Mouse (Mus musculus): ENCODE measurements around the gene Defb13. TPM values are rescaled to one million over a fixed set of nuclear protein-coding genes. Genes with fewer than 3 reads are reported as not detected.

The Defb13 gene
- not detected for polyA plus RNA-seq (2017; shearing (Covaris generic))

GRCm38 (mm10) chr8:21946462-21946861, at the start of gene Defb13:
Defb13 (plus strand) TSS chr8:21946762.

GRCm38 (mm10) chr8:21906290-21906689, 40.3 kb upstream of the Defb13 start, which contains the start of gene Defb11:
Defb11 (minus strand) TSS chr8:21906412.

GRCm38 (mm10) chr8:21932610-21933009, 14.0 kb upstream of the Defb13 start, which contains the start of gene Defb15:
Defb15 (minus strand) TSS chr8:21932710.

GRCm38 (mm10) chr8:21938052-21938451, 8.5 kb upstream of the Defb13 start, which contains the start of gene Defb35:
Defb35 (plus strand) TSS chr8:21938352.

GRCm38 (mm10) chr8:21958414-21958813, 11.9 kb downstream of the Defb13 start, which contains the start of gene Fam90a1a:
Fam90a1a (plus strand) TSS chr8:21958714.

GRCm38 (mm10) chr8:21969475-21969874, 22.9 kb downstream of the Defb13 start, which contains the start of gene Ccdc70:
Ccdc70 (plus strand) TSS chr8:21969775.

Other genes starting within 250 kb of the Defb13 start
- gene AY761184, start 243.1 kb upstream of the Defb13 start, polyA plus RNA-seq (2017; shearing (Covaris generic)) = not detected
- gene Defa24, start 212.3 kb upstream of the Defb13 start, polyA plus RNA-seq (2017; shearing (Covaris generic)) = not detected
- not detected for gene Defb50, start 123.2 kb upstream of the Defb13 start, polyA plus RNA-seq (2017; shearing (Covaris generic))
- not detected for gene Defb2, start 106.8 kb upstream of the Defb13 start, polyA plus RNA-seq (2017; shearing (Covaris generic))
- gene Defb10, start 87.9 kb upstream of the Defb13 start, polyA plus RNA-seq (2017; shearing (Covaris generic)) = not detected
- not detected for gene Defb9, start 61.3 kb upstream of the Defb13 start, polyA plus RNA-seq (2017; shearing (Covaris generic))
- gene Defb11, start 40.4 kb upstream of the Defb13 start, polyA plus RNA-seq (2017; shearing (Covaris generic)) = not detected
- not detected for gene Defb15, start 14.1 kb upstream of the Defb13 start, polyA plus RNA-seq (2017; shearing (Covaris generic))
- not detected for gene Defb35, start 8.4 kb upstream of the Defb13 start, polyA plus RNA-seq (2017; shearing (Covaris generic))
- not detected for gene Fam90a1a, start 12.0 kb downstream of the Defb13 start, polyA plus RNA-seq (2017; shearing (Covaris generic))
- not detected for gene Ccdc70, start 23.0 kb downstream of the Defb13 start, polyA plus RNA-seq (2017; shearing (Covaris generic))
- 0.20 TPM for gene Atp7b, start 113.5 kb downstream of the Defb13 start, polyA plus RNA-seq (2017; shearing (Covaris generic))
- 13.0 TPM for gene Alg11, start 114.0 kb downstream of the Defb13 start, polyA plus RNA-seq (2017; shearing (Covaris generic))
- gene Nek5, start 178.3 kb downstream of the Defb13 start, polyA plus RNA-seq (2017; shearing (Covaris generic)) = 0.12 TPM
- gene Nek3, start 219.7 kb downstream of the Defb13 start, polyA plus RNA-seq (2017; shearing (Covaris generic)) = 8.1 TPM
- gene Ckap2, start 239.1 kb downstream of the Defb13 start, polyA plus RNA-seq (2017; shearing (Covaris generic)) = 3.0 TPM
- gene Vps36, start 246.0 kb downstream of the Defb13 start, polyA plus RNA-seq (2017; shearing (Covaris generic)) = 48.5 TPM

Measured in CD4-positive, CD25-positive, alpha-beta regulatory T cell, adult 9 weeks (primary cell).